Mouse (Mus musculus) forebrain, embryonic 16.5 days (tissue): Measurements from ENCODE around the gene Fthl17f. TPM values are rescaled to one million over a fixed set of nuclear protein-coding genes. Genes with fewer than 3 reads are reported as not detected.

ENCODE experiments used
- ATAC-seq: fragments of 200-750 bp; cut with Nextera tagmentation; 2 replicates; pipeline ENCODE4 v1.8.0; 2017; ENCODE audit warnings: mild to moderate bottlenecking, moderate library complexity
- H3K27ac ChIP-seq: fragments of 300-500 bp; sonication (generic); 2 replicates; pipeline ENCODE4 v1.5.1; 2014; ENCODE audit warnings: low read length, control low read depth
- H3K27me3 ChIP-seq: fragments of 300-500 bp; sonication (generic); replicated peaks from 2 replicates; pipeline ENCODE4 v1.6.1; 2014; ENCODE audit warnings: low read length; ENCODE audit not compliant: control insufficient read depth, insufficient read depth
- H3K36me3 ChIP-seq: fragments of 300-500 bp; sonication (generic); 2 replicates; pipeline ENCODE4 v1.6.1; 2014; ENCODE audit not compliant: control insufficient read depth, insufficient read depth
- H3K4me1 ChIP-seq: fragments of 300-500 bp; sonication (generic); replicated peaks from 2 replicates; pipeline ENCODE4 v1.6.1; 2014; ENCODE audit warnings: low read length; ENCODE audit not compliant: control insufficient read depth, insufficient read depth
- H3K4me2 ChIP-seq: fragments of 300-500 bp; sonication (generic); 2 replicates; pipeline ENCODE4 v1.6.1; 2014; ENCODE audit warnings: mild to moderate bottlenecking, low read length, control low read depth
- H3K4me3 ChIP-seq: fragments of 300-500 bp; sonication (generic); replicated peaks from 2 replicates; pipeline ENCODE4 v1.5.1; 2014; ENCODE audit warnings: mild to moderate bottlenecking, low read length, control low read depth
- H3K9ac ChIP-seq: fragments of 300-500 bp; sonication (generic); replicated peaks from 2 replicates; pipeline ENCODE4 v1.6.1; 2014; ENCODE audit warnings: low read depth, low read length, control low read depth
- H3K9me3 ChIP-seq: fragments of 300-500 bp; sonication (generic); 2 replicates; pipeline ENCODE4 v1.6.1; 2016; ENCODE audit warnings: low read length; ENCODE audit not compliant: control insufficient read depth
- WGBS: fragments of 180-500 bp; shearing (Covaris S2); extraction: QIAGEN DNeasy Blood & Tissue Kit; methylation state at CpG from one replicate; pipeline ENCODE4 v1.1.7; 2014; 5-methylcytosine and 5-hydroxymethylcytosine counted together
- polyA plus RNA-seq: library from polyadenylated mRNA; unstranded; fragments of >200 nt; fragmentation: Nextera tagmentation; extraction: Ambion mirVana; gene quantifications from 2 replicates; pipeline ENCODE4 v1.2.1, GENCODE M21; 2015

The Fthl17f gene
- polyA plus RNA-seq, 1 experiment from 2014 or later = not detected

GRCm38 (mm10) chrX:9110381-9110780 lies 47.6 kb downstream of the Fthl17f start:
- WGBS = 75% methylated on average over 2 of the region's 2 CpGs
- H3K27ac ChIP-seq = no peak overlapping the region
- no peak overlapping the region for H3K4me2 ChIP-seq
- no peaks in the 10 kb centered on the region for H3K36me3 ChIP-seq
- no peak overlapping the region for H3K4me3 ChIP-seq
- no peak overlapping the region for H3K9ac ChIP-seq
- no peaks in the 10 kb centered on the region for H3K4me1 ChIP-seq
- no peak for ATAC-seq
- H3K9me3 ChIP-seq = no peaks in the 10 kb centered on the region
- H3K27me3 ChIP-seq = no peaks in the 10 kb centered on the region

Other genes starting within 250 kb of the Fthl17f start
- not detected in 2 replicates for gene Gm6592, start 219.0 kb upstream of the Fthl17f start, polyA plus RNA-seq
- gene Gm5751, start 188.8 kb upstream of the Fthl17f start, polyA plus RNA-seq = not detected in 2 replicates
- 10.3 and 13.2 TPM in 2 replicates for gene B630019K06Rik, start 170.6 kb upstream of the Fthl17f start, polyA plus RNA-seq
- gene Fthl17b, start 100.0 kb upstream of the Fthl17f start, polyA plus RNA-seq = not detected in 2 replicates
- not detected in 2 replicates for gene Fthl17c, start 86.5 kb upstream of the Fthl17f start, polyA plus RNA-seq
- not detected in 2 replicates for gene Fthl17d, start 76.3 kb upstream of the Fthl17f start, polyA plus RNA-seq
- gene Fthl17e, start 29.5 kb upstream of the Fthl17f start, polyA plus RNA-seq = not detected in 2 replicates
- not detected in 2 replicates for gene 4930402K13Rik, start 41.5 kb downstream of the Fthl17f start, polyA plus RNA-seq
- 10.4 and 10.7 TPM in 2 replicates for gene Lancl3, start 136.9 kb downstream of the Fthl17f start, polyA plus RNA-seq
- not detected in 2 replicates for gene Gm14862, start 193.9 kb downstream of the Fthl17f start, polyA plus RNA-seq
- gene Xk, start 209.7 kb downstream of the Fthl17f start, polyA plus RNA-seq = 3.0 and 3.8 TPM in 2 replicates
- gene H2al1m, start 220.7 kb downstream of the Fthl17f start, polyA plus RNA-seq = not detected in 2 replicates